Comparison of ENCODE assay signal across 20 mouse cellular contexts in the genomic region with DNA sequence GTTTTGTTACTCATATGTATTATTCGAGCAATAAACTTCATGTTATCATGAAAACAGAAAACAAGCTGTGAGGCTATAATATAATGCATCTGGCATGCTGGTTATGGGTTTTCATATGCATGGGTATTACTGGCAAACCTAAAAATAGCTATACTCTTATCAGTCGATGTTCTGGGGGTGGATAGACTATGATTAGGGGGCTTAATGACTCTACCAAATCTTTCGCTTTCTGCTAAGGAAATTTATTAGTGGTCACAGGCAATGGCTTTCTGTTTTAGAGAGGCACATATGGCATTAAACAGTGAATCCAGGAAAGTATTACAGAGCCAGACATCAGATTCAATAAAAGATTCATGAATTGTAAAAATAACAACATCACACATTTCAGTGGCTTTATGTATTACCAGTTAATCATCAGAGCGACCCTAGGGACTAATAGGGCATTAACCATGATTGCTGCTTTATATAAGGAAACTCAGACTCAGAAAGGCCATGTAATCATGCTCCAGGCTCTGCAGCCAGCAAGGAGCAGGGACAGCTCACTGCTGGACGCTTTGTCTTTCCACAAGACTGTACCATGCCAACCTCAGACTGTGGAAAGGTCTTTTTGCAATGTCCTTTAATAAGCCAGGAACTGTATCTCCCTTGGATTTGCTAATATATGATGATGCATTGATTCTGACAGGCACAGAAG. TPM values are rescaled to one million over a fixed set of nuclear protein-coding genes. Genes with fewer than 3 reads are reported as not detected.
DNase-seq lines count a peak whose midpoint lies in the region; ATAC-seq and TF ChIP-seq lines count a peak whose summit lies in the region.
"Had no signal": no experiment of that assay in that cellular context is flagged by ENCODE, and none has a peak within 500 bp of the region (broad histone marks: within the 10 kb centered on the region; RNA-seq: fewer than 3 reads in every experiment).

No protein-coding gene starts in this region.

- H3K9ac ChIP-seq in midbrain, embryonic 15.5 days, result no peak overlapping the region
- H3K9ac ChIP-seq in midbrain, embryonic 11.5 days (ENCODE audit: low read length), result no peak overlapping the region
- H3K9ac ChIP-seq: forebrain, embryonic 12.5 days; heart, embryonic 13.5 days; intestine, embryonic 15.5 days; liver, embryonic 12.5 days had no signal

- 75% methylated on average over 5 of the region's 5 CpGs for WGBS in midbrain, embryonic 15.5 days
- WGBS in midbrain, embryonic 11.5 days, result 83% methylated on average over 5 of the region's 5 CpGs
- 87% methylated on average over 5 of the region's 5 CpGs for WGBS in thymus, adult 2 months

- no peak overlapping the region for H3K4me2 ChIP-seq in midbrain, embryonic 15.5 days
- H3K4me2 ChIP-seq in midbrain, embryonic 11.5 days, result no peak overlapping the region
- H3K4me2 ChIP-seq: forebrain, embryonic 12.5 days; heart, embryonic 13.5 days; intestine, embryonic 15.5 days; liver, embryonic 12.5 days had no signal

- no peaks in the 10 kb centered on the region for H3K4me1 ChIP-seq in midbrain, embryonic 15.5 days
- H3K4me1 ChIP-seq in midbrain, embryonic 11.5 days (ENCODE audit: control insufficient read depth, insufficient read depth, low read length), result no peaks in the 10 kb centered on the region
- H3K4me1 ChIP-seq in thymus, adult 2 months (replicated peaks; ENCODE audit: control insufficient read depth, insufficient read depth, low read length), result peaks cover 3% of the 10 kb centered on the region
- H3K4me1 ChIP-seq: forebrain, embryonic 12.5 days; heart, embryonic 13.5 days; intestine, embryonic 15.5 days; liver, embryonic 12.5 days had no signal

- H3K27me3 ChIP-seq in midbrain, embryonic 15.5 days (replicated peaks), result no peaks in the 10 kb centered on the region
- H3K27me3 ChIP-seq in midbrain, embryonic 11.5 days (ENCODE audit: control insufficient read depth, insufficient read depth, low read length), result no peaks in the 10 kb centered on the region
- H3K27me3 ChIP-seq in thymus, adult 2 months (ENCODE audit: control insufficient read depth, insufficient read depth, low read length), result no peaks in the 10 kb centered on the region
- H3K27me3 ChIP-seq: forebrain, embryonic 12.5 days; heart, embryonic 13.5 days; intestine, embryonic 15.5 days; liver, embryonic 12.5 days; megakaryocyte, embryonic 14.5 days had no signal

- H3K9me3 ChIP-seq in midbrain, embryonic 15.5 days, result no peaks in the 10 kb centered on the region
- H3K9me3 ChIP-seq in midbrain, embryonic 11.5 days (ENCODE audit: control insufficient read depth, low read length), result no peaks in the 10 kb centered on the region
- H3K9me3 ChIP-seq: forebrain, embryonic 12.5 days; heart, embryonic 13.5 days; intestine, embryonic 15.5 days; liver, embryonic 12.5 days; megakaryocyte, embryonic 14.5 days had no signal

- no peaks in the 10 kb centered on the region for H3K36me3 ChIP-seq in midbrain, embryonic 15.5 days (replicated peaks)
- H3K36me3 ChIP-seq in midbrain, embryonic 11.5 days (ENCODE audit: control insufficient read depth, insufficient read depth, low read length), result no peaks in the 10 kb centered on the region
- no peaks in the 10 kb centered on the region for H3K36me3 ChIP-seq in thymus, adult 2 months (ENCODE audit: control insufficient read depth, insufficient read depth, low read length)
- H3K36me3 ChIP-seq: forebrain, embryonic 12.5 days; heart, embryonic 13.5 days; intestine, embryonic 15.5 days; liver, embryonic 12.5 days had no signal

- H3K27ac ChIP-seq in midbrain, embryonic 15.5 days, result 0 out of 2 replicates have a peak overlapping the region, but pooled peaks have one; percentile 33
- H3K27ac ChIP-seq in midbrain, embryonic 11.5 days (ENCODE audit: low read depth, low read length), result no peak overlapping the region
- H3K27ac ChIP-seq in thymus, adult 2 months (ENCODE audit: control insufficient read depth, insufficient read depth, low read length), result no peak overlapping the region
- H3K27ac ChIP-seq: forebrain, embryonic 12.5 days; heart, embryonic 13.5 days; intestine, embryonic 15.5 days; liver, embryonic 12.5 days; stomach, postnatal 0 days had no signal

- H3K4me3 ChIP-seq in midbrain, embryonic 15.5 days, result no peak overlapping the region
- no peak overlapping the region for H3K4me3 ChIP-seq in midbrain, embryonic 11.5 days (ENCODE audit: low read depth, low read length)
- no peak overlapping the region for H3K4me3 ChIP-seq in thymus, adult 2 months (ENCODE audit: control insufficient read depth, insufficient read depth, low read length)
- H3K4me3 ChIP-seq: forebrain, embryonic 12.5 days; heart, embryonic 13.5 days; intestine, embryonic 15.5 days; liver, embryonic 12.5 days; megakaryocyte, embryonic 14.5 days had no signal

- TF ChIP-seq CTCF in thymus, adult 2 months (IDR thresholded peaks at IDR 0.05; ENCODE audit: borderline replicate concordance, control insufficient read depth, extremely low read depth, insufficient read depth, low read length, poor library complexity), result no peak

- no peak for TF ChIP-seq POLR2A in thymus, adult 2 months (IDR thresholded peaks at IDR 0.05; ENCODE audit: control insufficient read depth, extremely low read depth, insufficient read depth, low read length, poor library complexity)

- DNase-seq in cerebellum, postnatal 4 days (ENCODE audit: low spot score in 2 of 2), result no peak
- DNase-seq in midbrain, embryonic 11.5 days (ENCODE audit: low spot score, missing footprints), result no peak
- peak; percentile 32 to 37 for DNase-seq in cerebellum, postnatal 25 days
- DNase-seq in right cerebral cortex, adult 18-20 months, result no peak
- DNase-seq in thymus, adult 2 months, result no peak
- DNase-seq in c-Kit-positive CD71-positive TER-119-positive erythroid progenitor cells, embryonic 14.5 days (ENCODE audit: low spot score), result no peak
- DNase-seq: adrenal gland, postnatal 10 days; kidney, adult 9 months; kidney, postnatal 36 days; lung, adult 2 months; thymus, postnatal 14 days had no signal

- ATAC-seq in cerebellum, adult (ENCODE audit: insufficient number of reproducible peaks, low FRiP score, low TSS enrichment), result peak; percentile 75; the same call in 1 of the 2 replicates
- no peak for ATAC-seq in midbrain, embryonic 15.5 days (replicated peaks)
- ATAC-seq in midbrain, embryonic 11.5 days (ENCODE audit: low FRiP score), result no peak
- ATAC-seq: activated CD4-positive, CD25-positive, alpha-beta regulatory T cell, adult 4 months; intestine, embryonic 15.5 days; liver, embryonic 12.5 days had no signal

RNA-seq across cellular contexts. Expression of gene Smc5, which starts 43.7 kb away (rescaled TPM):
- polyA plus RNA-seq in midbrain, embryonic 15.5 days (2015; fragmentation: Nextera tagmentation; extraction: Ambion mirVana), result 25.8 and 28.4 TPM in 2 replicates
- 52.6 and 60.5 TPM in 2 replicates for polyA plus RNA-seq in midbrain, embryonic 11.5 days (2014; fragmentation: Nextera tagmentation; extraction: Ambion mirVana)
- polyA plus RNA-seq in thymus, adult 2 months (2012; rRNA removed), result 13.4 and 17.6 TPM in 2 replicates

Comparison
In these comparisons a context has a peak if more than half of its experiments do, and no peak if none do; other contexts are left out.
1. DNase-seq: peak in cerebellum, postnatal 25 days (2 of 2); none in cerebellum, postnatal 4 days (0 of 2), midbrain, embryonic 11.5 days (single experiment), right cerebral cortex, adult 18-20 months (single experiment), thymus, adult 2 months (single experiment) and c-Kit-positive CD71-positive TER-119-positive erythroid progenitor cells, embryonic 14.5 days (single experiment).